Mouse (Mus musculus): ENCODE results near the gene Zfp874a. TPM values are rescaled to one million over a fixed set of nuclear protein-coding genes. Genes with fewer than 3 reads are reported as not detected.
"Not testable (repeated sequence)": the region's sequence is repeated elsewhere in the genome, so short reads cannot be mapped to it uniquely, and the experiment has no call there.

The Zfp874a gene
- polyA plus RNA-seq, 1 experiment from 2014 or later = 7.5 TPM

GRCm38 (mm10) chr13:67415759-67416158 lies 35.7 kb downstream of the Zfp874a start:
- WGBS = 87% methylated on average over 6 of the region's 6 CpGs

GRCm38 (mm10) chr13:67413634-67414033 lies 37.8 kb downstream of the Zfp874a start:
- not testable (repeated sequence) for H3K27me3 ChIP-seq (ENCODE audit: control insufficient read depth, insufficient read depth, low read length); H3K4me2 ChIP-seq (replicated peaks; ENCODE audit: low read depth, low read length); H3K9ac ChIP-seq (ENCODE audit: low read depth, low read length); DNase-seq (ENCODE audit: low spot score); H3K4me1 ChIP-seq (replicated peaks; ENCODE audit: control insufficient read depth, insufficient read depth, low read length); H3K36me3 ChIP-seq (ENCODE audit: control insufficient read depth, insufficient read depth, low read length); H3K4me3 ChIP-seq (ENCODE audit: low read depth, low read length); H3K9me3 ChIP-seq (ENCODE audit: control insufficient read depth, low read length); H3K27ac ChIP-seq (ENCODE audit: low read depth, low read length); ATAC-seq (ENCODE audit: low FRiP score)
- 86% methylated on average over 3 of the region's 3 CpGs for whole genome bisulfite sequencing

More at GRCm38 (mm10) chr13:67415759-67416158, 35.7 kb downstream of the Zfp874a start:
- Histone ChIP-seq H3K9me3 (ENCODE audit: control insufficient read depth, low read length) (no peaks in the 10 kb centered on the region), H3K4me3 (ENCODE audit: low read depth, low read length) (no peak overlapping the region), H3K27me3 (ENCODE audit: control insufficient read depth, insufficient read depth, low read length) (no peaks in the 10 kb centered on the region), H3K4me1 (replicated peaks; ENCODE audit: control insufficient read depth, insufficient read depth, low read length) (no peaks in the 10 kb centered on the region), H3K9ac (ENCODE audit: low read depth, low read length) (no peak overlapping the region), H3K27ac (ENCODE audit: low read depth, low read length) (no peak overlapping the region), H3K4me2 (replicated peaks; ENCODE audit: low read depth, low read length) (no peak overlapping the region), H3K36me3 (ENCODE audit: control insufficient read depth, insufficient read depth, low read length) (no peaks in the 10 kb centered on the region)
- no peak for DNase-seq (ENCODE audit: low spot score)
- no peak for ATAC-seq (ENCODE audit: low FRiP score)

- H3K9me3 ChIP-seq (ENCODE audit: control insufficient read depth, low read length); H3K36me3 ChIP-seq (ENCODE audit: control insufficient read depth, insufficient read depth, low read length); H3K27me3 ChIP-seq (ENCODE audit: control insufficient read depth, insufficient read depth, low read length); H3K27ac ChIP-seq (ENCODE audit: low read depth, low read length); H3K4me1 ChIP-seq (replicated peaks; ENCODE audit: control insufficient read depth, insufficient read depth, low read length): not testable (repeated sequence)
- peak; percentile 75 for DNase-seq (ENCODE audit: low spot score)
- H3K9ac ChIP-seq (ENCODE audit: low read depth, low read length) = peak within 1 kb of the TSS; percentile 41
- peak within 1 kb of the TSS; percentile 54 for H3K4me2 ChIP-seq (replicated peaks; ENCODE audit: low read depth, low read length)
- peak within 1 kb of the TSS; percentile 49 for H3K4me3 ChIP-seq (ENCODE audit: low read depth, low read length)
- WGBS = 3% methylated on average over 14 of the region's 16 CpGs
- peak; percentile 96 for ATAC-seq (ENCODE audit: low FRiP score)
These were observed 52.1 kb downstream of the Zfp874a start, which contains the start of gene Zfp429 for GRCm38 (mm10) chr13:67399183-67399903. TSS of gene Zfp429 (minus strand) at chr13:67399819.

- ATAC-seq (ENCODE audit: low FRiP score) = 0 out of 2 replicates have a peak, but pooled peaks have one; percentile 38
- H3K36me3 ChIP-seq (ENCODE audit: control insufficient read depth, insufficient read depth, low read length); H3K4me3 ChIP-seq (ENCODE audit: low read depth, low read length); H3K27ac ChIP-seq (ENCODE audit: low read depth, low read length); H3K9me3 ChIP-seq (ENCODE audit: control insufficient read depth, low read length); H3K9ac ChIP-seq (ENCODE audit: low read depth, low read length); DNase-seq (ENCODE audit: low spot score); H3K4me2 ChIP-seq (replicated peaks; ENCODE audit: low read depth, low read length); H3K27me3 ChIP-seq (ENCODE audit: control insufficient read depth, insufficient read depth, low read length); H3K4me1 ChIP-seq (replicated peaks; ENCODE audit: control insufficient read depth, insufficient read depth, low read length): not testable (repeated sequence)
- WGBS = 65% methylated on average over 3 of the region's 3 CpGs
These were observed 75.2 kb downstream of the Zfp874a start for GRCm38 (mm10) chr13:67376255-67376654.

GRCm38 (mm10) chr13:67375050-67375911 lies 76.1 kb downstream of the Zfp874a start, which contains the start of the genes Gm28041 and Zfp456:
TSS of gene Gm28041 (minus strand) at chr13:67375733.
TSS of gene Zfp456 (minus strand) at chr13:67375810.
- H3K27ac ChIP-seq (ENCODE audit: low read depth, low read length); H3K36me3 ChIP-seq (ENCODE audit: control insufficient read depth, insufficient read depth, low read length); H3K4me1 ChIP-seq (replicated peaks; ENCODE audit: control insufficient read depth, insufficient read depth, low read length); H3K9me3 ChIP-seq (ENCODE audit: control insufficient read depth, low read length); H3K9ac ChIP-seq (ENCODE audit: low read depth, low read length); H3K27me3 ChIP-seq (ENCODE audit: control insufficient read depth, insufficient read depth, low read length): not testable (repeated sequence)
- peak within 1 kb of the TSS; percentile 39 for H3K4me2 ChIP-seq (replicated peaks; ENCODE audit: low read depth, low read length)
- peak within 1 kb of the TSS; percentile 24 for H3K4me3 ChIP-seq (ENCODE audit: low read depth, low read length)
- ATAC-seq (ENCODE audit: low FRiP score) = peak; percentile 90
- DNase-seq (ENCODE audit: low spot score) = peak; percentile 73
- WGBS = 28% methylated on average over 13 of the region's 15 CpGs

Other genes with a start within 250 kb of the Zfp874a start
- 2.9 and 4.0 TPM in 2 replicates for gene Zfp458, start 173.2 kb downstream of the Zfp874a start, polyA plus RNA-seq (2014; fragmentation: Nextera tagmentation; extraction: Ambion mirVana)
- gene Zfp457, start 145.1 kb downstream of the Zfp874a start, polyA plus RNA-seq (2014; fragmentation: Nextera tagmentation; extraction: Ambion mirVana) = 0.43 and 0.56 TPM in 2 replicates
- 1.6 and 1.7 TPM in 2 replicates for gene Zfp595, start 119.1 kb downstream of the Zfp874a start, polyA plus RNA-seq (2014; fragmentation: Nextera tagmentation; extraction: Ambion mirVana)
- not detected in 2 replicates for gene Gm28044, start 91.1 kb downstream of the Zfp874a start, polyA plus RNA-seq (2014; fragmentation: Nextera tagmentation; extraction: Ambion mirVana)
- gene Zfp953, start 91.0 kb downstream of the Zfp874a start, polyA plus RNA-seq (2014; fragmentation: Nextera tagmentation; extraction: Ambion mirVana) = 0.75 and 1.2 TPM in 2 replicates
- gene Gm28041, start 75.9 kb downstream of the Zfp874a start, polyA plus RNA-seq (2014; fragmentation: Nextera tagmentation; extraction: Ambion mirVana) = 0.25 TPM in 1 of 2 replicates, not detected in the other
- 1.1 and 1.2 TPM in 2 replicates for gene Zfp456, start 75.8 kb downstream of the Zfp874a start, polyA plus RNA-seq (2014; fragmentation: Nextera tagmentation; extraction: Ambion mirVana)
- gene Zfp429, start 51.8 kb downstream of the Zfp874a start, polyA plus RNA-seq (2014; fragmentation: Nextera tagmentation; extraction: Ambion mirVana) = 3.2 and 4.3 TPM in 2 replicates
- 0.70 and 1.4 TPM in 2 replicates for gene Zfp459, start 30.2 kb downstream of the Zfp874a start, polyA plus RNA-seq (2014; fragmentation: Nextera tagmentation; extraction: Ambion mirVana)
- gene Zfp874b, start 32.6 kb upstream of the Zfp874a start, polyA plus RNA-seq (2014; fragmentation: Nextera tagmentation; extraction: Ambion mirVana) = 1.3 and 1.4 TPM in 2 replicates
- gene Zfp58, start 48.9 kb upstream of the Zfp874a start, polyA plus RNA-seq (2014; fragmentation: Nextera tagmentation; extraction: Ambion mirVana) = 15.4 and 15.6 TPM in 2 replicates
- gene Gm26965, start 74.5 kb upstream of the Zfp874a start, polyA plus RNA-seq (2014; fragmentation: Nextera tagmentation; extraction: Ambion mirVana) = 0.23 TPM in 1 of 2 replicates, not detected in the other
- 34.9 and 39.7 TPM in 2 replicates for gene Zfp87, start 74.6 kb upstream of the Zfp874a start, polyA plus RNA-seq (2014; fragmentation: Nextera tagmentation; extraction: Ambion mirVana)
- gene Zfp748, start 102.2 kb upstream of the Zfp874a start, polyA plus RNA-seq (2014; fragmentation: Nextera tagmentation; extraction: Ambion mirVana) = 19.5 and 21.8 TPM in 2 replicates
- gene Zfp729b, start 158.1 kb upstream of the Zfp874a start, polyA plus RNA-seq (2014; fragmentation: Nextera tagmentation; extraction: Ambion mirVana) = 5.4 and 5.6 TPM in 2 replicates
- 0.94 TPM in 1 of 2 replicates, not detected in the other for gene Gm49345, start 186.1 kb upstream of the Zfp874a start, polyA plus RNA-seq (2014; fragmentation: Nextera tagmentation; extraction: Ambion mirVana)
- 3.8 and 4.3 TPM in 2 replicates for gene Zfp729a, start 186.2 kb upstream of the Zfp874a start, polyA plus RNA-seq (2014; fragmentation: Nextera tagmentation; extraction: Ambion mirVana)
- 11.9 and 14.3 TPM in 2 replicates for gene Zfp738, start 235.4 kb upstream of the Zfp874a start, polyA plus RNA-seq (2014; fragmentation: Nextera tagmentation; extraction: Ambion mirVana)